Mouse (Mus musculus) layer of hippocampus, adult 8-10 months (tissue): ENCODE results near the gene Sh3pxd2b. TPM values are rescaled to one million over a fixed set of nuclear protein-coding genes. Genes with fewer than 3 reads are reported as not detected.

Experiments
- total RNA-seq, 4 experiments: library from RNA; stranded (reverse); gene quantifications; 2 replicates each; pipeline ENCODE4 v1.2.4; 2022

Sh3pxd2b gene
- total RNA-seq, 4 experiments from 2014 or later: 12.8 to 13.8 (median 13.2) TPM

Other genes with a start within 250 kb of the Sh3pxd2b start
- not detected for gene Il9r, start 147.5 kb upstream of the Sh3pxd2b start, total RNA-seq
- 10 to 100 TPM; 19.9 to 23.6 (median 22.5) TPM for gene Snrnp25, start 142.4 kb upstream of the Sh3pxd2b start, total RNA-seq
- gene Rhbdf1, start 125.5 kb upstream of the Sh3pxd2b start, total RNA-seq: 10 to 100 TPM; 11.7 to 18.4 (median 15.0) TPM
- 10 to 100 TPM; 14.7 to 19.6 (median 17.9) TPM for gene Mpg, start 121.3 kb upstream of the Sh3pxd2b start, total RNA-seq
- gene Nprl3, start 80.1 kb upstream of the Sh3pxd2b start, total RNA-seq: 10 to 100 TPM; 58.1 to 80.0 (median 63.5) TPM
- not detected for gene Hba-x, start 71.4 kb upstream of the Sh3pxd2b start, total RNA-seq
- 100 to 1,000 TPM; 157 to 300 (median 205) TPM for gene Hba-a1, start 64.3 kb upstream of the Sh3pxd2b start, total RNA-seq
- gene Hbq1b, start 60.9 kb upstream of the Sh3pxd2b start, total RNA-seq: 1 to 10 TPM in 2 of 4 experiments, not detected in 2; 1.1 to 2.5 TPM
- 100 to 1,000 TPM; 122 to 263 (median 165) TPM for gene Hba-a2, start 51.3 kb upstream of the Sh3pxd2b start, total RNA-seq
- 1 to 10 TPM in 1 of 4 experiments, under 1 TPM in 2, not detected in 1; 0.89 to 3.5 (median 0.91) TPM for gene Hbq1a, start 47.8 kb upstream of the Sh3pxd2b start, total RNA-seq
- 10 to 100 TPM; 26.3 to 28.8 (median 28.3) TPM for gene Ubtd2, start 107.5 kb downstream of the Sh3pxd2b start, total RNA-seq
- 1 to 10 TPM in 3 of 4 experiments, under 1 TPM in 1; 0.54 to 2.2 (median 1.5) TPM for gene Efcab9, start 184.3 kb downstream of the Sh3pxd2b start, total RNA-seq
- gene Stk10, start 185.5 kb downstream of the Sh3pxd2b start, total RNA-seq: 10 to 100 TPM in 2 of 4 experiments, 1 to 10 TPM in 2; 9.3 to 15.3 (median 12.2) TPM